Mouse (Mus musculus) erythroid progenitor cell, adult 5-6 weeks (primary cell): Measurements from ENCODE around the gene Ipmk. TPM values are rescaled to one million over a fixed set of nuclear protein-coding genes. Genes with fewer than 3 reads are reported as not detected.
"Not testable (repeated sequence)": the region's sequence is repeated elsewhere in the genome, so short reads cannot be mapped to it uniquely, and the experiment has no call there.

ENCODE experiments used
- ATAC-seq: replicated peaks from 2 replicates; pipeline ENCODE4 v1.8.0; 2016; ENCODE audit warnings: moderate number of reproducible peaks, mild to moderate bottlenecking, moderate TSS enrichment, inconsistent platforms; ENCODE audit not compliant: poor library complexity, low FRiP score, severe bottlenecking
- total RNA-seq, 2 experiments: library from RNA; stranded (forward) in 1 of 2; stranded (reverse) in 1 of 2; fragments of 150-400 nt in 1 of 2; fragments of 186-747, 209-891 nt in 1 of 2; gene quantifications; 2 replicates each; pipeline versions ENCODE4 v1.2.3 to v1.2.4; 2015 to 2017; ENCODE audit warnings: low replicate concordance in 2 of 2

The Ipmk gene
- total RNA-seq, 2 experiments from 2014 or later: 16.9 to 23.5 TPM

GRCm38 (mm10) chr10:71363440-71363839 lies 15.9 kb downstream of the Ipmk start:
- no peak for ATAC-seq

- no peak for ATAC-seq
Observed at GRCm38 (mm10) chr10:71363858-71364257, 16.3 kb downstream of the Ipmk start.

GRCm38 (mm10) chr10:71368128-71368940 lies 20.8 kb downstream of the Ipmk start:
- ATAC-seq: no peak

- no peak for ATAC-seq
Observed at GRCm38 (mm10) chr10:71369466-71369865, 21.9 kb downstream of the Ipmk start.

GRCm38 (mm10) chr10:71371881-71372280 lies 24.3 kb downstream of the Ipmk start:
- ATAC-seq: no peak

GRCm38 (mm10) chr10:71373706-71374105 lies 26.1 kb downstream of the Ipmk start:
- no peak for ATAC-seq

- no peak for ATAC-seq
Observed at GRCm38 (mm10) chr10:71376014-71376413, 28.5 kb downstream of the Ipmk start.

- ATAC-seq: no peak
Observed at GRCm38 (mm10) chr10:71380406-71380805, 32.8 kb downstream of the Ipmk start.

- no peak for ATAC-seq
Observed at GRCm38 (mm10) chr10:71381471-71382033, 34.0 kb downstream of the Ipmk start.

- ATAC-seq: no peak
Observed at GRCm38 (mm10) chr10:71382109-71382508, 34.5 kb downstream of the Ipmk start.

GRCm38 (mm10) chr10:71382858-71383551 lies 35.4 kb downstream of the Ipmk start:
- no peak for ATAC-seq

- not testable (repeated sequence) for ATAC-seq
Observed at GRCm38 (mm10) chr10:71383552-71383924, 36.0 kb downstream of the Ipmk start.

GRCm38 (mm10) chr10:71384159-71385044 lies 36.8 kb downstream of the Ipmk start:
- ATAC-seq: no peak

GRCm38 (mm10) chr10:71389311-71389710 lies 41.7 kb downstream of the Ipmk start:
- no peak for ATAC-seq

- ATAC-seq: no peak
Observed at GRCm38 (mm10) chr10:71398383-71399145, 51.0 kb downstream of the Ipmk start.

GRCm38 (mm10) chr10:71399399-71399798 lies 51.8 kb downstream of the Ipmk start:
- ATAC-seq: no peak

- no peak for ATAC-seq
Observed at GRCm38 (mm10) chr10:71399987-71400386, 52.4 kb downstream of the Ipmk start.

- no peak for ATAC-seq
Observed at GRCm38 (mm10) chr10:71400818-71401646, 53.5 kb downstream of the Ipmk start.
